Mouse (Mus musculus): ENCODE measurements at regions not wholly inside any gene's neighbourhood (a gene's known extent, or its start where the extent isn't known, plus 50 kb on each side); places are given as distances from the start of the nearest gene placed in this dataset.

GRCm38 (mm10) chr5:148634919-148635356 is 82.3 kb upstream of the Ubl3 start:
- ATAC-seq (replicated peaks) = no peak
- Histone ChIP-seq H3K4me2 (replicated peaks) (no peak overlapping the region), H3K9me3 (no peaks in the 10 kb centered on the region), H3K36me3 (no peaks in the 10 kb centered on the region), H3K27ac (replicated peaks) (no peak overlapping the region), H3K4me3 (no peak overlapping the region), H3K4me1 (peaks cover 28% of the 10 kb centered on the region), H3K27me3 (no peaks in the 10 kb centered on the region), H3K9ac (replicated peaks) (no peak overlapping the region)
- 46% methylated on average over 11 of the region's 11 CpGs for WGBS

DNA sequence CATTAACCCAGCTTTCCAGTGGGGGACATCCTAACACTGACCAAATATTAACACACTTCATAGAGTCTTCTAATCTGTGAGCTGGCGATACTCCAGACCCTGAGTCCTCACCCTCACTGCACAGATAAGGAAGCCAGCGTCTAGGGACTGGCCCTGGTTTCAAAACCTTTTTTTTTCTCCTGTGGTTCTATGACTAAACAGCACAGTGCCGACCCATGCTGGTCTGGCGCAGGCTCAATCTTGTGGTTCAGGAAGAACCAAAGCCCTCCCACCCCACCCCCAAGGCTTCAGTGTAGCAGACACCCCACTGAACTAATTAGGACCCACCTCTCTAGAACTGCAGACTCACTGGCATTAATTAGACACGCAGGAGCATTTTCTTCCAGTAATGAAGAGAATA is 81.4 kb upstream of the Ubl3 start:
- no peaks in the 10 kb centered on the region for H3K9me3 ChIP-seq

DNA sequence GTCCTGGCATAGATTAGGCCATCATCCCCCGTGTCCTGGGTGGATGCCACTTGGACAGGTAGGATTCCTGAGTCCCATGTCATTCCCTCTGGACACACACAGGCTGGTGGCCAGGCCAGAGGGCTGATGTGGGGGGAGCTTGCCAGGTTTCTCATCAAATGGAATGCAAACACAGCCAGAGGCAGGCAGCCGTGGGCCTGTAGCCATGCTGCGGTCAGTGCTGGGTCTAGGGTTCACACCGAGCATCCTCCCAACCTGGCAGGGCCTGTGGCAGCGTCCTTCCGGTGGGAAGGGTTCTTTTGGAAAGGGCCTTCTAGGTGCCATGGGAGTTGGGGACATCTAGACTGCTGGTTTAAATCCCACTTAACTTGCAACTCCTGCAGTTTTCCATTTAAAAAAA is 80.7 kb upstream of the Ubl3 start:
- Histone ChIP-seq H3K4me3 (no peak overlapping the region), H3K27me3 (no peaks in the 10 kb centered on the region), H3K4me2 (replicated peaks) (no peak overlapping the region), H3K36me3 (no peaks in the 10 kb centered on the region), H3K9ac (replicated peaks) (no peak overlapping the region), H3K4me1 (peaks cover 28% of the 10 kb centered on the region), H3K9me3 (no peaks in the 10 kb centered on the region), H3K27ac (replicated peaks) (no peak overlapping the region)
- no peak for ATAC-seq (replicated peaks)
- 90% methylated on average over 6 of the region's 6 CpGs for WGBS

More for the DNA sequence above, 81.4 kb upstream of the Ubl3 start:
- Histone ChIP-seq H3K9ac (replicated peaks) (no peak overlapping the region), H3K27me3 (no peaks in the 10 kb centered on the region), H3K4me3 (no peak overlapping the region), H3K4me1 (peaks cover 28% of the 10 kb centered on the region), H3K36me3 (no peaks in the 10 kb centered on the region), H3K4me2 (replicated peaks) (no peak overlapping the region), H3K27ac (replicated peaks) (no peak overlapping the region)
- WGBS = 24% methylated on average over 5 of the region's 5 CpGs
- ATAC-seq (replicated peaks) = peak; percentile 44

DNA sequence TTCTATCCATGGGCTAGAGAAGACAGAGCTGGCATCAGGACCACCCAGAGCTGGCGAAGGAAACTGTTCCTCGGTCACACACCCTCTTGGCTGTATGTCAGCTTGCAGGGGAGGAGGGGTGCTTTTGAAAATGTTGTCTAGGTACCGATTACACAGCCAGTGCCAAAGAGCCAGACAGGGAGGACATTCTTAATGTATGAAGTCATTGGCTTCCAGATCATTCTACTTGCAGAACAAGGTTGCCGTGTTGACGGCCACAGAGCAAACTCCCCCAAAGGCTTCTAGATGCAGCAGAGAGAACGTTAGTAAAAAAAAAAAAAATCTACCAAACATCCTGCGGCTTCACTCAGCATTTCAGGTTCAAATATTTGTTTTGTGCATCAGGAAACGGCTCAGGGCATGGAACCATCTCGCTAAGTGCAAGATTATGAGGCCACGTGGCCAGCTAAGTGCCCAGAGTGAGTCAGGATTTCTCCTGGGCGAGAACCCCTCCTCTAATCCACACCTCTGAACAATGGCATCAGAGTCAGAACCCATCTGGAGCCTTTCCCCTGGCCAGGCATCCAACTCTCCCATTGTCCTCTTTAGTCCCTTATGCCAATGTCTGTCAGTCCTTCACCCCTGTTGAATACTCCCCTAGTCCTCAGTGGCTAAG is 80.1 kb upstream of the Ubl3 start:
- Histone ChIP-seq H3K36me3 (no peaks in the 10 kb centered on the region), H3K9me3 (no peaks in the 10 kb centered on the region), H3K27me3 (no peaks in the 10 kb centered on the region), H3K9ac (replicated peaks) (no peak overlapping the region), H3K4me2 (replicated peaks) (no peak overlapping the region), H3K4me1 (peaks cover 28% of the 10 kb centered on the region), H3K4me3 (no peak overlapping the region), H3K27ac (replicated peaks) (no peak overlapping the region)
- peak; percentile 55; the same call in 1 of the 2 replicates for ATAC-seq (replicated peaks)
- 43% methylated on average over 11 of the region's 11 CpGs for whole genome bisulfite sequencing

DNA sequence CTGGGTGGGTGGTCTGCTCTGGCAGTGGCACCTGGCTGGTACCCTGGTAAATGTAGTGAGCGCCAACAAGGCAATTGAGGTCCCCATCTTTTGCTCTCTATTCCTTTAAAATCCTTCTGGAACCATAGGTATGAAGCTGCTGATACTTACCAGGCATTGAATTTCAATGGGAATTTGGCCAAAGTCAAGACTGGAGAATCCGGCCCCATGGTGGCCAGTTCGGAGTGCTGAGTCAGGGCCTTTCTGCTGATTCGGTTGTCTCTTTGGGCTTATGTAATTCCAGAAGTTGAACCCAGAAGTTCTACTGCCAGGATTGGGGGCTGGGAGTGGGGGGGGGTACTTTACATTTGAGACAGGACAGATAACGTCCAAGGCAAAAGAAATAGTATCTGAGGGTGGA is 79.0 kb upstream of the Ubl3 start:
- no peak for ATAC-seq (replicated peaks)
- Histone ChIP-seq H3K4me1 (peaks cover 28% of the 10 kb centered on the region), H3K36me3 (no peaks in the 10 kb centered on the region), H3K9me3 (no peaks in the 10 kb centered on the region), H3K4me2 (replicated peaks) (no peak overlapping the region), H3K27me3 (no peaks in the 10 kb centered on the region), H3K4me3 (no peak overlapping the region), H3K9ac (replicated peaks) (no peak overlapping the region), H3K27ac (replicated peaks) (no peak overlapping the region)
- 89% methylated on average over 5 of the region's 5 CpGs for WGBS

DNA sequence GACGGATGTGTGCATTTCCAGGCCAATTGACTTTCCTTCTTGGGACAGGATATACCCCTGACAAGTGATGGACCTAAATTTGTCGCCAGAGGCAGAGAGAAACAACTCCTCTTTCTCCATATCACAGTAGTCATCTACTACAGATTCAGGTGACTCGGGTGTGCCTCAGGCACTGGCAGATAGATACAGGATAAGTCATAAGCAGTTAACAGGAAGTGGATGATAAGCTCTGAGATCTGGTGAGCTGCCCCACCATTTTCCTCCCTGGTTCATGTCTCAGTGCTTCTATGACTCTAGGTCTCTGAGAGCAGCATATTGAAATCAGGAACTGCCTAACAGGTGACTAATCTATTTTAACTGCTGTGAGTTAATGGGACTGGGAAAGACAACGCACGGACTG is 73.4 kb upstream of the Ubl3 start:
- Histone ChIP-seq H3K27me3 (no peaks in the 10 kb centered on the region), H3K9ac (replicated peaks) (no peak overlapping the region), H3K4me1 (peaks cover 22% of the 10 kb centered on the region), H3K4me3 (no peak overlapping the region), H3K9me3 (no peaks in the 10 kb centered on the region), H3K4me2 (replicated peaks) (no peak overlapping the region), H3K36me3 (no peaks in the 10 kb centered on the region), H3K27ac (replicated peaks) (no peak overlapping the region)
- 97% methylated on average over 5 of the region's 5 CpGs for WGBS
- ATAC-seq (replicated peaks) = no peak

GRCm38 (mm10) chr5:148624649-148625405 is 72.2 kb upstream of the Ubl3 start:
- WGBS = 30% methylated on average over 21 of the region's 21 CpGs
- Histone ChIP-seq H3K36me3 (no peaks in the 10 kb centered on the region), H3K4me3 (no peak overlapping the region), H3K27me3 (no peaks in the 10 kb centered on the region), H3K9ac (replicated peaks) (no peak overlapping the region), H3K4me1 (peaks cover 33% of the 10 kb centered on the region), H3K9me3 (no peaks in the 10 kb centered on the region), H3K4me2 (replicated peaks) (peak overlapping the region; percentile 15), H3K27ac (replicated peaks) (peak overlapping the region; percentile 35)
- ATAC-seq (replicated peaks) = peak; percentile 76

GRCm38 (mm10) chr5:148620895-148621786 is 68.6 kb upstream of the Ubl3 start:
- ATAC-seq (replicated peaks) = no peak
- WGBS = 13% methylated on average over 10 of the region's 10 CpGs
- Histone ChIP-seq H3K9me3 (no peaks in the 10 kb centered on the region), H3K9ac (replicated peaks) (no peak overlapping the region), H3K36me3 (no peaks in the 10 kb centered on the region), H3K4me3 (no peak overlapping the region), H3K27me3 (no peaks in the 10 kb centered on the region), H3K4me2 (replicated peaks) (no peak overlapping the region), H3K27ac (replicated peaks) (peak overlapping the region; percentile 56), H3K4me1 (peaks cover 34% of the 10 kb centered on the region)

- H3K27ac ChIP-seq (replicated peaks) = no peak overlapping the region
- no peak overlapping the region for H3K4me2 ChIP-seq (replicated peaks)
- H3K27me3 ChIP-seq = no peaks in the 10 kb centered on the region
- 76% methylated on average over 2 of the region's 2 CpGs for WGBS
- no peak overlapping the region for H3K9ac ChIP-seq (replicated peaks)
- no peaks in the 10 kb centered on the region for H3K9me3 ChIP-seq
- H3K36me3 ChIP-seq = no peaks in the 10 kb centered on the region
- no peak for ATAC-seq (replicated peaks)
- H3K4me3 ChIP-seq = no peak overlapping the region
- peaks cover 32% of the 10 kb centered on the region for H3K4me1 ChIP-seq
Measured at GRCm38 (mm10) chr5:148619917-148620316, 67.3 kb upstream of the Ubl3 start.

- H3K36me3 ChIP-seq = no peaks in the 10 kb centered on the region
- H3K27ac ChIP-seq (replicated peaks) = peak overlapping the region; percentile 17
- no peak overlapping the region for H3K4me2 ChIP-seq (replicated peaks)
- peaks cover 22% of the 10 kb centered on the region for H3K4me1 ChIP-seq
- no peak overlapping the region for H3K9ac ChIP-seq (replicated peaks)
- no peaks in the 10 kb centered on the region for H3K9me3 ChIP-seq
- WGBS = 84% methylated on average over 3 of the region's 3 CpGs
- no peaks in the 10 kb centered on the region for H3K27me3 ChIP-seq
- ATAC-seq (replicated peaks) = no peak
- no peak overlapping the region for H3K4me3 ChIP-seq
Measured at GRCm38 (mm10) chr5:148616426-148616825, 63.8 kb upstream of the Ubl3 start.

DNA sequence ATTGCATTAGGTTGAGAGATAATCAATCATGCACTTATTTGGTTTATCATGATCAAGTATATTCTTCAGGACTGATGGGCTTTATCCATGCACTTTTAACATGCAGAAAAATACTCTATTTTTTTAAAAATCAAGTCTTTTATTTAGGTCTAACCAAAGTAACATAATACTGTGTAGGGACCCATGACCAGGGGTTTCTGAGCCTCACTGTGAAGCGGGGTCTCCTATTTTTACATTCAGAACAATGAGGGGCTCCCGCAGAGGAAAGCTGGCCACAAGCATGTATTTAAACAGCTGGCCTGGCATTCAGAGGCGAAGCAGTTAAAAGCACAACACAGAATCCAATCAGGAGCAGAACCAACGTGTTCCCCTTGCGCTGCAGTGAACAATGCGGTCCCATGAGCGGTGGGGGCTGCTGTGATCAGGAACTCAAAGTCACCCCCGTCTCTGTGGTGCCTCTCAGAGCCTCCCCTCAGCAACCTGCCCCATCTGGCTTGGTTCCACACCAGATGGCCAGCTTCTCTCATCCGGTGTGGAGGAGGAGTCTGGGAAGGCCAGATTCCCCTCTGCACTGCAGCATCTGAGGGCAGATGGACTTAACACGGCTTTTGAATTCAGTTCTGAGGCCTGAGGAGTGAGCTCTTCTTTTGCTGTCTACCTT is 63.2 kb upstream of the Ubl3 start:
- 27% methylated on average over 10 of the region's 10 CpGs for WGBS
- no peak overlapping the region for H3K4me3 ChIP-seq
- peaks cover 16% of the 10 kb centered on the region for H3K4me1 ChIP-seq
- H3K27ac ChIP-seq (replicated peaks) = peak overlapping the region; percentile 17
- peak; percentile 71 for ATAC-seq (replicated peaks)
- H3K27me3 ChIP-seq = no peaks in the 10 kb centered on the region
- H3K36me3 ChIP-seq = no peaks in the 10 kb centered on the region
- no peak overlapping the region for H3K4me2 ChIP-seq (replicated peaks)
- no peak overlapping the region for H3K9ac ChIP-seq (replicated peaks)
- H3K9me3 ChIP-seq = no peaks in the 10 kb centered on the region
